Mouse (Mus musculus) layer of hippocampus, postnatal 36 days (tissue): Measurements from ENCODE around the gene Zfp28. TPM values are rescaled to one million over a fixed set of nuclear protein-coding genes. Genes with fewer than 3 reads are reported as not detected.
A peak's percentile ranks its signal among the peaks of the same experiment; 100 is the strongest.

Source experiments
- DNase-seq, 2 experiments: peaks; one replicate each; pipeline ENCODE4 v3.0.0; 2022
- total RNA-seq, 2 experiments: library from RNA; stranded (reverse); gene quantifications; 2 replicates each; pipeline ENCODE4 v1.2.3; 2021

The Zfp28 gene
- total RNA-seq, 2 experiments from 2014 or later, result 6.0 to 12.0 TPM

GRCm38 (mm10) chr7:6410043-6410442 is 26.9 kb downstream of the Zfp28 start, which contains the start of gene Gm20715:
Gene Gm20715 (plus strand): TSS chr7:6410277.
- DNase-seq, result peak; percentile 56 to 69

DNA sequence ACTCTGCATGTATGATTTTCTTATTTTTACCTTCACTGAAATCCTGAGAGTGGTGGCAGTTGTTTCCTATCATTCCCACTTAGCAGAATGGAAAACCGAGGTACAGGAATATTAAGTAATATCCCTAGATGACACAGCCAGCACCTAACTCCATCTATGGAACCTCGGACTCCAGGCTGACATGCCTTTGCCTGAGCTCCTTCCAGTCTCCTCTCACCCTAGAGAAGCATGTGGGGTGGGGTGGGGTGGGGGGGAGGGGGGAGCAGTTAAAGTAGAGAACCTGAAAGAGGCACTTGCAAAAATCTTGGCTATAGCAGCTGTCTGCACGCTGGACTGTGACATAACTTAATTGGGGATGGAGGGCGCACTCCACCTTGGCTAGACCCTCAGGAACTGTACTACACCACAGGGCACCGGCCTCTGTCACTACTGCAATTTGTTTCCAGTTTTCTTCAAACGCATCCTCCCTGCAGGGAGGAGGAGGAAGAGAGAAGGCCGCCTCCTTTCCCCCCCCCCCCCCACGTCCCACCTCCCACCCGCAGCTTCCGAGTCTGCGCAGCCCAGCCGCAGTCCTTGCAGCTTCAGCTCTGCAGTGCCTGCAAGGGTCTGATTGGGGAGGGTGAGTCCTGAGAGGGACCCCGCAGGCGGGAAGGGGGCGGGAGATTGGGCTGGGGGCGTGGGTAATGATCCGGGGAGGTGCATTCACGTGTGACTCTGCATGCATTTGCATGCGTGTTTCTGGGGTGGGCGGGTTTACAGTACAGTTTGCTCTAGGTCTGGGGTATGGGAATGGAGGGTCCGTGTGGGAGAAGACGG is 31.7 kb downstream of the Zfp28 start:
- DNase-seq, result peak; percentile 30 to 36

GRCm38 (mm10) chr7:6415442-6415787 is 32.3 kb downstream of the Zfp28 start:
- no peak for DNase-seq

GRCm38 (mm10) chr7:6419894-6420293 is 36.8 kb downstream of the Zfp28 start:
- DNase-seq, result peak in 1 of 2 experiments; percentile 9

GRCm38 (mm10) chr7:6429381-6429780 is 46.3 kb downstream of the Zfp28 start:
- no peak for DNase-seq

- no peak for DNase-seq
Measured at GRCm38 (mm10) chr7:6430342-6430741, 47.2 kb downstream of the Zfp28 start.

DNA sequence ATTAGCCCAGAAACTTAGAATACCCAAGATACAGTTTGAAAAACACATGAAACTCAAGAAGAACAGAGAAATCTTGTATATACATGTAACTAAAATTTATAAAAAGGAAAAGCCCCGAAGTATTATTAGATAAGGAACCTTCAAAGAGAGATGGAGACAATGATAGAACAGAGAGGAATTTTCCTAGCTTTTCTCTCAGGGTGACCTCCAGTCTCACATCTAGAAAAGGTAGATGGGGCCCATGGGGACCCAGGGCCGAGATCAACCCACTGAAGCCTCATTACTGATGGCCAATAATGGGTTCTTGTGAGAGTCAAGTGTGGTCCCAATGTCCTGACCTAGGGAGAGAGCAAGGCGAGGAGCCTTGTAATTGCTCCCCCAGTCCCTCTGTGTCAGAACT is 55.3 kb downstream of the Zfp28 start, which contains the start of gene Olfr1344:
Olfr1344 (plus strand) TSS at position 301 of the 400 bp plus-strand sequence.
- no peak for DNase-seq

DNA sequence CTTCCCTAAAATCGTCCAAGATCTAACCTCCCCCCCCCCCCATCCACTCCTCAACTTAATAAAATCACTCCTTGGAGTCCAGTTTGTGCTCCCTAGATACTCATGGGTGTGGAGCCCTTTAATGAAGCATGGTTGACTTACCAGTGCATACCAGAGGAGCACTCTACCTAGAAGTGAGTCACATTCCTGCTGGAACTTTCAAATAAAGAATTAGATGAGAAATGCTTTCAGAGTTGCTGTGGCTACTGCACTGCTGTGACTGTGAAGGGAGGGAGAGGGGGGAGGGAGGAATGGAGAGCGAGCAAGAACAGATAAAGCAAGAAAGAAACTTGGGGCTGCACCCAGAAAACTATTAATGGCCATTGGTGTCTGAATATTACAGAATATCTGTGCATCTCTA is 58.1 kb downstream of the Zfp28 start:
- DNase-seq, result no peak

Other genes with a start within 250 kb of the Zfp28 start
- gene Zfp787, start 227.3 kb upstream of the Zfp28 start, total RNA-seq, result 10 to 100 TPM; 23.5 to 26.5 TPM
- 10 to 100 TPM; 52.7 to 60.6 TPM for gene Zfp444, start 211.1 kb upstream of the Zfp28 start, total RNA-seq
- not detected for gene Galp, start 186.2 kb upstream of the Zfp28 start, total RNA-seq
- gene Zscan5b, start 161.0 kb upstream of the Zfp28 start, total RNA-seq, result not detected
- not detected for gene Epp13, start 130.6 kb upstream of the Zfp28 start, total RNA-seq
- gene Zfp667, start 96.7 kb upstream of the Zfp28 start, total RNA-seq, result 10 to 100 TPM; 17.6 to 19.0 TPM
- gene Zfp583, start 52.0 kb upstream of the Zfp28 start, total RNA-seq, result 10 to 100 TPM; 10.4 to 13.1 TPM
- 1 to 10 TPM; 6.0 to 8.0 TPM for gene Gm3854, start 39.5 kb upstream of the Zfp28 start, total RNA-seq
- gene Zfp78, start 20.0 kb upstream of the Zfp28 start, total RNA-seq, result 1 to 10 TPM; 5.3 to 5.8 TPM
- gene Smim17, start 15.4 kb downstream of the Zfp28 start, total RNA-seq, result 10 to 100 TPM; 21.3 to 24.2 TPM
- under 1 TPM; 0.45 to 0.68 TPM for gene Gm20715, start 27.0 kb downstream of the Zfp28 start, total RNA-seq
- 1 to 10 TPM in 1 of 2 experiments, under 1 TPM in 1; 0.99 to 2.4 TPM for gene Olfr1344, start 55.4 kb downstream of the Zfp28 start, total RNA-seq
- gene Olfr1336, start 72.9 kb downstream of the Zfp28 start, total RNA-seq, result under 1 TPM; 0.08 to 0.12 TPM
- not detected for gene Olfr1346, start 83.8 kb downstream of the Zfp28 start, total RNA-seq
- not detected for gene Olfr5, start 103.6 kb downstream of the Zfp28 start, total RNA-seq
- not detected for gene Olfr1347, start 116.5 kb downstream of the Zfp28 start, total RNA-seq
- not detected for gene Olfr1348, start 125.5 kb downstream of the Zfp28 start, total RNA-seq
- gene Olfr1349, start 139.7 kb downstream of the Zfp28 start, total RNA-seq, result not detected
- not detected for gene Olfr1350, start 181.5 kb downstream of the Zfp28 start, total RNA-seq